Mouse (Mus musculus) kidney, postnatal 0 days (tissue): Measurements from ENCODE around the gene Gdf5. TPM values are rescaled to one million over a fixed set of nuclear protein-coding genes. Genes with fewer than 3 reads are reported as not detected.
A peak's percentile ranks its signal among the peaks of the same experiment; 100 is the strongest.

Source experiments
- ATAC-seq: fragments of 200-750 bp; cut with Nextera tagmentation; replicated peaks from 2 replicates; pipeline ENCODE4 v1.8.0; 2017; ENCODE audit warnings: low read depth, moderate number of reproducible peaks, moderate TSS enrichment, moderate library complexity; ENCODE audit not compliant: low FRiP score
- DNase-seq: peaks from one replicate; pipeline ENCODE4 v3.0.0-alpha.2; 2016; ENCODE audit warnings: low spot score
- H3K27ac ChIP-seq: fragments of 300-500 bp; sonication (generic); 2 replicates; pipeline ENCODE4 v1.5.1; 2014; ENCODE audit warnings: mild to moderate bottlenecking
- H3K27me3 ChIP-seq: fragments of 300-500 bp; sonication (generic); 2 replicates; pipeline ENCODE4 v1.6.1; 2014; ENCODE audit warnings: low read length, mixed read lengths; ENCODE audit not compliant: insufficient read depth
- H3K36me3 ChIP-seq: fragments of 300-500 bp; sonication (generic); 2 replicates; pipeline ENCODE4 v1.6.1; 2014; ENCODE audit warnings: low read length, mixed read lengths; ENCODE audit not compliant: insufficient read depth
- H3K4me1 ChIP-seq: fragments of 300-500 bp; sonication (generic); replicated peaks from 2 replicates; pipeline ENCODE4 v1.6.1; 2014; ENCODE audit warnings: antibody characterized with exemption, low read length, mixed read lengths; ENCODE audit not compliant: insufficient read depth
- H3K4me2 ChIP-seq: fragments of 300-500 bp; sonication (generic); 2 replicates; pipeline ENCODE4 v1.6.1; 2014; ENCODE audit warnings: mild to moderate bottlenecking, low read length, moderate library complexity, mixed read lengths
- H3K4me3 ChIP-seq: fragments of 300-500 bp; sonication (generic); replicated peaks from 2 replicates; pipeline ENCODE4 v1.5.1; 2014; ENCODE audit warnings: low read depth, low read length
- H3K9ac ChIP-seq: fragments of 300-500 bp; sonication (generic); 2 replicates; pipeline ENCODE4 v1.6.1; 2014; ENCODE audit warnings: low read depth, low read length
- H3K9me3 ChIP-seq: fragments of 300-500 bp; sonication (generic); replicated peaks from 2 replicates; pipeline ENCODE4 v1.6.1; 2016; ENCODE audit warnings: low read length, inconsistent platforms, mixed read lengths
- CTCF ChIP-seq: IDR thresholded peaks from 2 replicates; pipeline ENCODE4 v1.5.1; 2016; ENCODE audit warnings: antibody characterized with exemption, low read depth, mild to moderate bottlenecking, moderate library complexity
- WGBS: fragments of 180-500 bp; shearing (Covaris S2); extraction: QIAGEN DNeasy Blood & Tissue Kit; methylation state at CpG from one replicate; pipeline ENCODE4 v1.1.7; 2014; 5-methylcytosine and 5-hydroxymethylcytosine counted together
- polyA plus RNA-seq: library from polyadenylated mRNA; unstranded; fragments of >200 nt; fragmentation: Nextera tagmentation; extraction: Ambion mirVana; gene quantifications from 2 replicates; pipeline ENCODE4 v1.2.1, GENCODE M21; 2015

The Gdf5 gene
- polyA plus RNA-seq, 1 experiment from 2014 or later = 0.64 TPM

DNA sequence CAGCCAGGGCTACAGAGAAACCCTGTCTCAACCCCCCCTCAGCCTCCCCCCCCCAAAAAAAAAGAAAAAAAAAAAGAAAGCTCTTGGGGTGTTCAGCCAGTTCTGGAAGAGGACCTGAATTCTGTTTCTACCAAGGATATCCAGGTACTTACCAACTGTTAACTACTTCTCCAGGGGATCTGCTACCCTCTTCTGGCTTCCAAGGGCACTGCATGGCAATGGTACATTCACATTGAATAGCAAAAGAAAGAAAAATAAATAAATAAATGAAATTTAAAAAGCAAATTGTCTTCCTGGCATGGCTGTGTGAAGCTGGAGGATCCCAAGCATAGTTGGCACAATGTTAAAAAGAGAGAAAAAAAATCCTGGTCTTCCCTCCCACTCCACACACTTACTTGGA, 6.8 kb upstream of the Gdf5 start:
- peak; percentile 86 for DNase-seq
- Histone ChIP-seq H3K4me3 (no peak overlapping the region), H3K9ac (no peak overlapping the region), H3K4me2 (no peak overlapping the region), H3K27ac (no peak overlapping the region), H3K27me3 (no peaks in the 10 kb centered on the region), H3K9me3 (no peaks in the 10 kb centered on the region), H3K36me3 (no peaks in the 10 kb centered on the region), H3K4me1 (no peaks in the 10 kb centered on the region)
- no peak for ATAC-seq
- peak; percentile 81 for TF ChIP-seq CTCF

DNA sequence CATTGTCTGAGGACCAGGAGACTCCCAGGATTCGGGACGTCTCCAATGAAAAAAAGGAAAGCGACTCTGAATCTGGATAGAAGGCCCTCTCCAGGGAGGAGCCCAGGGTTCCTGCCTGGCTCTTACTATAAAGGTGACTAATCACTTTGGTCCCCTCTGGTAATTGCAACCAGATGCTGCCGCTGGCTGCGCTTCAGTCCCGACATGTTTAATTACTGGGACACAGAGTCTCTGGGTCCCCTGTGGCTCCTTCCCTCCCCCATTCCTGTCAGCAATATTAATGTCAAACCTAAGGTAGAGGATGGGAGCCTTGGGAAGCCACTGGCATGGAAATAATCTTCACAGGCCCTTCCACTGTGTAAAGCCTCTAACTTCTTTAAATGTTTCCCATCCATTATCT, 4.2 kb upstream of the Gdf5 start:
- 22% methylated on average over 6 of the region's 6 CpGs for WGBS
- no peak for TF ChIP-seq CTCF
- no peaks in the 10 kb centered on the region for H3K27me3 ChIP-seq
- H3K9me3 ChIP-seq = no peaks in the 10 kb centered on the region
- H3K4me2 ChIP-seq = no peak overlapping the region
- H3K9ac ChIP-seq = no peak overlapping the region
- no peak overlapping the region for H3K4me3 ChIP-seq
- DNase-seq (no peak), ATAC-seq (no peak)
- H3K4me1 ChIP-seq = no peaks in the 10 kb centered on the region
- no peaks in the 10 kb centered on the region for H3K36me3 ChIP-seq
- H3K27ac ChIP-seq = no peak overlapping the region

GRCm38 (mm10) chr2:155947390-155948002, 2.3 kb upstream of the Gdf5 start:
- no peak overlapping the region for H3K27ac ChIP-seq
- H3K9me3 ChIP-seq = no peaks in the 10 kb centered on the region
- no peak for ATAC-seq
- H3K9ac ChIP-seq = no peak overlapping the region
- no peaks in the 10 kb centered on the region for H3K36me3 ChIP-seq
- H3K4me1 ChIP-seq = 0 out of 2 replicates have a peak, but pooled peaks cover 4% of the 10 kb centered on the region
- DNase-seq = peak; percentile 26
- no peak overlapping the region for H3K4me3 ChIP-seq
- no peak for TF ChIP-seq CTCF
- no peaks in the 10 kb centered on the region for H3K27me3 ChIP-seq
- WGBS = 47% methylated on average over 5 of the region's 5 CpGs
- no peak overlapping the region for H3K4me2 ChIP-seq

DNA sequence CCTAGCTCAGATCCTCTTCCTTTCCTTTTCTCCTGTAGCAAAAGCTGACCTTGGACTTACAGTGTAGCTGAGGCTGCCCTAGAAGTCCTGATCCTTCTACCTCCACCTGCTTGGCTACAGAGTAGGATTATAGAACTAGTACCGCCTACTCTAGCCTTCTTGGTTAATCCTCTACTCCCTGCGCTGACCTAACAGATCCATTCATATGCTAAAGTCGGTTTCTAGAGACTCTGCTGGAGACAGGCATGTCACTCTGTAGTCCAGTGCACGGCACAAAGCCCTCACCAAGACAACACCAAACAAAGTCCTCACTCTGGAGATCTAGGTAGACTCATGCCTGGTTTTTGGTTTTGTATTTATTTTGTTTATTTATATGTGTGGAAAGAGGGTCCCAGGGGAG, 1.3 kb upstream of the Gdf5 start:
- 0 out of 2 replicates have a peak, but pooled peaks cover 4% of the 10 kb centered on the region for H3K4me1 ChIP-seq

DNA sequence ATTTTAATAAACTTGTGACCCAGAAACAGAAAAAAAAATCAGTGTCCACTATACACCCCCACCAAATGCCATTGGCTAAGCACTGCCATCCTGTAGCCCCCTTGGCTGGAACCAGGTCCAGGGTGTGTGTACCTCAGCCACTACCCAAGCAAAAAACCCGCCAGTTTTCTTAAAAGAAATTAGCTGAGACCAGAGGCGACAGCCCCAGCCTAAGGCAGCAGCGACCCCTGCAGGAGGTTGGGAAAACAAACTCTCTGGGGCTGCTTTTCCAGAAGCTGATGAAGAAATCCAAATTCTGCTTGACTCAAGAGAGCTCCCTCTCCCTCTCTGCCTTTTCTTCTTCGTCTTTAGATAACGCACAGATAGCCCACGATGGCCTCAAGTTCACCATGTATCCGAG, 902 bp upstream of the Gdf5 start:
- no peak overlapping the region for H3K4me2 ChIP-seq
- H3K27ac ChIP-seq = no peak overlapping the region
- peak; percentile 88 for TF ChIP-seq CTCF
- H3K9me3 ChIP-seq = no peaks in the 10 kb centered on the region
- ATAC-seq (no peak), DNase-seq (peak; percentile 87)
- H3K9ac ChIP-seq = no peak overlapping the region
- no peaks in the 10 kb centered on the region for H3K27me3 ChIP-seq
- H3K4me3 ChIP-seq = no peak overlapping the region
- no peaks in the 10 kb centered on the region for H3K36me3 ChIP-seq
- H3K4me1 ChIP-seq = 0 out of 2 replicates have a peak, but pooled peaks cover 4% of the 10 kb centered on the region
- WGBS = 2% methylated on average over 7 of the region's 7 CpGs

More for the DNA sequence above, 1.3 kb upstream of the Gdf5 start:
- Histone ChIP-seq H3K4me2 (no peak overlapping the region), H3K27me3 (no peaks in the 10 kb centered on the region), H3K27ac (no peak overlapping the region), H3K9ac (no peak overlapping the region), H3K4me3 (no peak overlapping the region), H3K36me3 (no peaks in the 10 kb centered on the region), H3K9me3 (no peaks in the 10 kb centered on the region)
- no peak for DNase-seq
- 32% methylated on average over 4 of the region's 4 CpGs for WGBS
- no peak for TF ChIP-seq CTCF
- ATAC-seq = no peak

DNA sequence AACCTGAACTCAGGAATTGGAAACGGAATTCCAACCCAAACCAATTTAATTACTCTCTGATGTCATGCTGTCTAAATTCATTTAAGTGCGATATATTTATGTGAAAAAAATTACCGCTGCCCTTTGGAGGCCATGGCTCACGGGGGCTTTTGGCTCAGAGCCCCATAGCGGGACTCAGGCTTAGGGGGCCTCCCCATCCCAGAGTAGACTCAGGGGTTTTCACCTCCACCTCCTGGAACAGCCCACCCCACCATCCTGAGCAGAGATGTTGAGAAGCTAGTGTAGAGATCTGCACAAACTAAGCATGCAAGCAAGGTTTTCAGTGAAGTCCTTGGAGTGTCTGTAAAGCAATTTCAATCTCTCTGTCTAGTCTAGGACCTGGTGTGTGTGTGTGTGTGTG, 413 bp upstream of the Gdf5 start:
- Histone ChIP-seq H3K4me1 (0 out of 2 replicates have a peak, but pooled peaks cover 4% of the 10 kb centered on the region), H3K27me3 (no peaks in the 10 kb centered on the region), H3K9me3 (no peaks in the 10 kb centered on the region), H3K36me3 (no peaks in the 10 kb centered on the region), H3K9ac (no peak overlapping the region), H3K4me2 (0 out of 2 replicates have a peak overlapping the region, but pooled peaks have one; percentile 28), H3K27ac (no peak overlapping the region), H3K4me3 (no peak overlapping the region)
- WGBS = 52% methylated on average over 5 of the region's 5 CpGs
- no peak for TF ChIP-seq CTCF
- DNase-seq (no peak), ATAC-seq (no peak)

- no peak overlapping the region for H3K9ac ChIP-seq
- no peaks in the 10 kb centered on the region for H3K27me3 ChIP-seq
- no peaks in the 10 kb centered on the region for H3K9me3 ChIP-seq
- no peak for DNase-seq
- whole genome bisulfite sequencing = 70% methylated on average over 4 of the region's 4 CpGs
- TF ChIP-seq CTCF = no peak
- peak overlapping the region; percentile 28 for H3K4me2 ChIP-seq
- no peak for ATAC-seq
- 0 out of 2 replicates have a peak, but pooled peaks cover 4% of the 10 kb centered on the region for H3K4me1 ChIP-seq
- no peak overlapping the region for H3K4me3 ChIP-seq
- no peak overlapping the region for H3K27ac ChIP-seq
- no peaks in the 10 kb centered on the region for H3K36me3 ChIP-seq
These were observed 482 bp downstream of the Gdf5 start for GRCm38 (mm10) chr2:155944685-155945084.
